Mouse (Mus musculus) embryonic facial prominence, embryonic 14.5 days (tissue): ENCODE measurements around the gene Mapk1ip1l. TPM values are rescaled to one million over a fixed set of nuclear protein-coding genes. Genes with fewer than 3 reads are reported as not detected.
A peak's percentile ranks its signal among the peaks of the same experiment; 100 is the strongest.

ENCODE experiments used
- ATAC-seq: fragments of 200-750 bp; cut with Nextera tagmentation; 2 replicates; pipeline ENCODE4 v1.8.0; 2017; ENCODE audit warnings: low read depth, moderate number of reproducible peaks, moderate TSS enrichment
- DNase-seq: peaks from one replicate; pipeline ENCODE4 v3.0.0-alpha.2; 2015; ENCODE audit warnings: low spot score
- H3K27ac ChIP-seq: fragments of 300-500 bp; sonication (generic); replicated peaks from 2 replicates; pipeline ENCODE4 v1.5.1; 2014; ENCODE audit warnings: low read depth, mild to moderate bottlenecking, low read length, moderate library complexity
- H3K27me3 ChIP-seq: fragments of 300-500 bp; sonication (generic); replicated peaks from 2 replicates; pipeline ENCODE4 v1.6.1; 2014; ENCODE audit warnings: low read length; ENCODE audit not compliant: control insufficient read depth, insufficient read depth
- H3K36me3 ChIP-seq: fragments of 300-500 bp; sonication (generic); 2 replicates; pipeline ENCODE4 v1.6.1; 2014; ENCODE audit warnings: low read length, mixed read lengths; ENCODE audit not compliant: control insufficient read depth, insufficient read depth
- H3K4me1 ChIP-seq: fragments of 300-500 bp; sonication (generic); 2 replicates; pipeline ENCODE4 v1.6.1; 2014; ENCODE audit warnings: antibody characterized with exemption, low read length; ENCODE audit not compliant: control insufficient read depth, insufficient read depth
- H3K4me2 ChIP-seq: fragments of 300-500 bp; sonication (generic); 2 replicates; pipeline ENCODE4 v1.6.1; 2014; ENCODE audit warnings: low read depth, mild to moderate bottlenecking, low read length, moderate library complexity, mixed read lengths
- H3K4me3 ChIP-seq: fragments of 300-500 bp; sonication (generic); 2 replicates; pipeline ENCODE4 v1.5.1; 2014; ENCODE audit warnings: low read depth, mild to moderate bottlenecking, low read length
- H3K9ac ChIP-seq: fragments of 300-500 bp; sonication (generic); 2 replicates; pipeline ENCODE4 v1.6.1; 2014; ENCODE audit warnings: low read depth, mild to moderate bottlenecking, low read length, moderate library complexity, mixed read lengths
- H3K9me3 ChIP-seq: fragments of 300-500 bp; sonication (generic); 2 replicates; pipeline ENCODE4 v1.6.1; 2016; ENCODE audit warnings: low read length; ENCODE audit not compliant: control insufficient read depth
- WGBS: fragments of 180-500 bp; shearing (Covaris S2); extraction: QIAGEN DNeasy Blood & Tissue Kit; methylation state at CpG from one replicate; pipeline ENCODE4 v1.1.7; 2014; 5-methylcytosine and 5-hydroxymethylcytosine counted together
- polyA plus RNA-seq: library from polyadenylated mRNA; unstranded; fragments of >200 nt; fragmentation: Nextera tagmentation; extraction: Ambion mirVana; gene quantifications from 2 replicates; pipeline ENCODE4 v1.2.1, GENCODE M21; 2014

Mapk1ip1l gene
- polyA plus RNA-seq, 1 experiment from 2014 or later = 75.6 TPM

DNA sequence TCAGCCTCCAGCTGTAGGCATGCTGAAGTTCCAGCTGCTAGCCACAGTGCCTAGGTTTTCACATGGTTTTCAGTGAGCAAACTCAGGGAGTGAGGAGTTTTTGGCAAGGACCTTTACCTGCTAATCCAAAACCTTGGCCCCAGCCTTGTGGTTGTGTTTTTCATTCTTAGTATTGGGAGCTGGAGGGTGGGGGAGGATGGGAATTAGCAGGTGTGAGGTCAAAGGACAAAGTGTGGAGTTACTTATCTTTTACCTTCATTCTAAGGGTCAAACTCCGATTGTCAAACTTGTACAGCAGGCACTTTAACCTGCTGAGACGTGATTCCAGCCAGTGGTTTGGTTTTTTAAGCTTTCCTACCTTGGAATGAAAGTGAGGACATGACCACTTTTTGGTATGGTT, 1.8 kb upstream of the Mapk1ip1l start:
- WGBS = 55% methylated on average over 2 of the region's 2 CpGs
- DNase-seq (no peak), ATAC-seq (no peak)
- Histone ChIP-seq H3K4me3 (no peak overlapping the region), H3K27ac (no peak overlapping the region), H3K9me3 (no peaks in the 10 kb centered on the region), H3K4me2 (no peak overlapping the region), H3K4me1 (peaks cover 17% of the 10 kb centered on the region), H3K9ac (no peak overlapping the region), H3K27me3 (no peaks in the 10 kb centered on the region), H3K36me3 (no peaks in the 10 kb centered on the region)

- 1% methylated on average over 30 of the region's 38 CpGs for WGBS
- peak overlapping the region; percentile 79 for H3K4me2 ChIP-seq
- peak; percentile 76 for ATAC-seq
- no peaks in the 10 kb centered on the region for H3K27me3 ChIP-seq
- peak overlapping the region; percentile 99 for H3K4me3 ChIP-seq
- 0 out of 2 replicates have a peak, but pooled peaks cover 7% of the 10 kb centered on the region for H3K36me3 ChIP-seq
- no peaks in the 10 kb centered on the region for H3K9me3 ChIP-seq
- peak overlapping the region; percentile 97 for H3K27ac ChIP-seq
- peak overlapping the region; percentile 100 for H3K9ac ChIP-seq
- peaks cover 17% of the 10 kb centered on the region for H3K4me1 ChIP-seq
- no peak for DNase-seq
These were observed 334 bp downstream of the Mapk1ip1l start for GRCm38 (mm10) chr14:47298408-47298792.

DNA sequence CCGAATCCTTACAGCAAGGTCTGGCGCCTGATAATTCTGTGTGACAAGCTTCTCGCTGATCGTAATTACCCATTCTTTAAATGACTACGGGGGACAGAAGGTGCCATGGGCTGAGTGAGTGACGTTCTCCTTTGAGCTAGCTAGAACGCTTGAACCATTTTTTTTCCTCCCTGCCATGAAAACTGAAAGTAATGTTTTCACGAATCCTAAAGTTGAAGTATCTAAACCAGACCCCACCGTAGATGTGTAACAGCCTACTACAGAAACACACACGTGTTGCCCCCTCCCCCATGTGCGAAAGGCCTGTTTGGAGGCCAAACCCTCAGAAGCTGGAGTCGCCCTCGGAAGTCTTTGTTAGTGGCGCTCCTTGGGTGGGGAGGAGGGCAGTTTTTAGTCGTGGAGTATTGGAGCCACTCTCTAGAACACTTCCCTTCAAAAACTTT, 774 bp downstream of the Mapk1ip1l start:
- peaks cover 17% of the 10 kb centered on the region for H3K4me1 ChIP-seq
- peak overlapping the region; percentile 99 for H3K4me3 ChIP-seq
- H3K9me3 ChIP-seq = no peaks in the 10 kb centered on the region
- ATAC-seq (peak; percentile 27), DNase-seq (peak; percentile 58)
- peak overlapping the region; percentile 97 for H3K27ac ChIP-seq
- 0 out of 2 replicates have a peak, but pooled peaks cover 7% of the 10 kb centered on the region for H3K36me3 ChIP-seq
- peak overlapping the region; percentile 79 for H3K4me2 ChIP-seq
- peak overlapping the region; percentile 100 for H3K9ac ChIP-seq
- WGBS = under 1% methylated on average over 15 of the region's 15 CpGs
- H3K27me3 ChIP-seq = no peaks in the 10 kb centered on the region

GRCm38 (mm10) chr14:47302885-47303680, 5.0 kb downstream of the Mapk1ip1l start:
- H3K9ac ChIP-seq = no peak overlapping the region
- H3K27ac ChIP-seq = no peak overlapping the region
- ATAC-seq (no peak), DNase-seq (no peak)
- WGBS = 84% methylated on average over 14 of the region's 14 CpGs
- H3K4me3 ChIP-seq = no peak overlapping the region
- peaks cover 11% of the 10 kb centered on the region for H3K4me1 ChIP-seq
- 0 out of 2 replicates have a peak, but pooled peaks cover 19% of the 10 kb centered on the region for H3K36me3 ChIP-seq
- H3K9me3 ChIP-seq = no peaks in the 10 kb centered on the region
- no peak overlapping the region for H3K4me2 ChIP-seq
- H3K27me3 ChIP-seq = no peaks in the 10 kb centered on the region

GRCm38 (mm10) chr14:47304814-47305405, 6.8 kb downstream of the Mapk1ip1l start:
- H3K36me3 ChIP-seq = peaks cover 34% of the 10 kb centered on the region
- no peaks in the 10 kb centered on the region for H3K27me3 ChIP-seq
- H3K4me2 ChIP-seq = no peak overlapping the region
- no peak for ATAC-seq
- H3K4me1 ChIP-seq = peaks cover 3% of the 10 kb centered on the region
- H3K9ac ChIP-seq = no peak overlapping the region
- 91% methylated on average over 6 of the region's 6 CpGs for WGBS
- no peak for DNase-seq
- H3K9me3 ChIP-seq = no peaks in the 10 kb centered on the region
- no peak overlapping the region for H3K4me3 ChIP-seq
- no peak overlapping the region for H3K27ac ChIP-seq

- no peaks in the 10 kb centered on the region for H3K27me3 ChIP-seq
- peaks cover 44% of the 10 kb centered on the region for H3K36me3 ChIP-seq
- DNase-seq = no peak
- no peaks in the 10 kb centered on the region for H3K9me3 ChIP-seq
- WGBS = 74% methylated on average over 4 of the region's 4 CpGs
- H3K4me1 ChIP-seq = no peaks in the 10 kb centered on the region
- H3K9ac ChIP-seq = no peak overlapping the region
- ATAC-seq = no peak
- H3K27ac ChIP-seq = no peak overlapping the region
- no peak overlapping the region for H3K4me3 ChIP-seq
- no peak overlapping the region for H3K4me2 ChIP-seq
These were observed 7.9 kb downstream of the Mapk1ip1l start for GRCm38 (mm10) chr14:47305933-47306332.

- Histone ChIP-seq H3K4me3 (no peak overlapping the region), H3K27ac (no peak overlapping the region), H3K9me3 (no peaks in the 10 kb centered on the region), H3K9ac (no peak overlapping the region), H3K36me3 (peaks cover 58% of the 10 kb centered on the region), H3K4me1 (no peaks in the 10 kb centered on the region), H3K27me3 (no peaks in the 10 kb centered on the region), H3K4me2 (no peak overlapping the region)
- WGBS = 84% methylated on average over 3 of the region's 3 CpGs
- DNase-seq = no peak
- ATAC-seq = no peak
These were observed 9.6 kb downstream of the Mapk1ip1l start for GRCm38 (mm10) chr14:47307669-47308068.

GRCm38 (mm10) chr14:47309061-47309460, 11.0 kb downstream of the Mapk1ip1l start:
- H3K9me3 ChIP-seq = no peaks in the 10 kb centered on the region
- no peak overlapping the region for H3K9ac ChIP-seq
- no peak overlapping the region for H3K4me2 ChIP-seq
- H3K27me3 ChIP-seq = no peaks in the 10 kb centered on the region
- no peak overlapping the region for H3K4me3 ChIP-seq
- H3K27ac ChIP-seq = no peak overlapping the region
- no peak for DNase-seq
- no peak for ATAC-seq
- no peaks in the 10 kb centered on the region for H3K4me1 ChIP-seq
- H3K36me3 ChIP-seq = peaks cover 65% of the 10 kb centered on the region
- WGBS = 78% methylated on average over 1 of the region's 1 CpGs
